Mouse (Mus musculus) heart, adult 2 months (tissue): ENCODE measurements around the gene Olfr720. TPM values are rescaled to one million over a fixed set of nuclear protein-coding genes. Genes with fewer than 3 reads are reported as not detected.

ENCODE experiments used
- DNase-seq, 2 experiments: peaks; one replicate each; pipeline ENCODE4 v3.0.0; 2021
- H3K27ac ChIP-seq: fragments of 200-600 bp; 2 replicates; pipeline ENCODE4 v1.8.1; 2022
- H3K27me3 ChIP-seq: fragments of 200-500 bp; 2 replicates; pipeline ENCODE4 v1.6.1; 2012; ENCODE audit warnings: mild to moderate bottlenecking, low read length, inconsistent platforms, mixed read lengths; ENCODE audit not compliant: control insufficient read depth, insufficient read depth
- H3K36me3 ChIP-seq: fragments of 200-500 bp; 2 replicates; pipeline ENCODE4 v1.6.1; 2012; ENCODE audit warnings: low read length, inconsistent platforms; ENCODE audit not compliant: control insufficient read depth, insufficient read depth
- H3K4me1 ChIP-seq: fragments of 200-500 bp; 2 replicates; pipeline ENCODE4 v1.6.1; 2011; ENCODE audit warnings: low read length; ENCODE audit not compliant: control insufficient read depth, insufficient read depth
- H3K4me3 ChIP-seq: fragments of 200-600 bp; 2 replicates; pipeline ENCODE4 v1.8.1; 2022
- H3K79me2 ChIP-seq: fragments of 200-500 bp; replicated peaks from 2 replicates; pipeline ENCODE4 v1.6.1; 2012; ENCODE audit warnings: mild to moderate bottlenecking, inconsistent platforms, low read length, moderate library complexity, mixed read lengths; ENCODE audit not compliant: control insufficient read depth, insufficient read depth
- H3K9ac ChIP-seq: fragments of 200-500 bp; 2 replicates; pipeline ENCODE4 v1.6.1; 2012; ENCODE audit warnings: low read depth, mild to moderate bottlenecking, control low read depth, inconsistent platforms, low read length, mixed read lengths
- CTCF ChIP-seq: fragments of 200-600 bp; IDR thresholded peaks from 2 replicates; pipeline ENCODE4 v1.8.1; 2022; ENCODE audit warnings: antibody characterized with exemption, mild to moderate bottlenecking, moderate library complexity
- EP300 ChIP-seq: fragments of 200-500 bp; IDR thresholded peaks from 2 replicates; pipeline ENCODE4 v1.6.1; 2011; ENCODE audit warnings: low read depth, low read length, control low read depth; ENCODE audit not compliant: insufficient read depth
- POLR2A ChIP-seq: fragments of 200-500 bp; IDR thresholded peaks from 2 replicates; pipeline ENCODE4 v1.6.1; 2011; ENCODE audit warnings: mild to moderate bottlenecking, low read depth, low read length, control low read depth; ENCODE audit not compliant: insufficient read depth
- WGBS: fragments of 180-500 bp; shearing (Covaris S2); methylation state at CpG from one replicate; pipeline ENCODE4 v1.1.7; 2018; 5-methylcytosine and 5-hydroxymethylcytosine counted together
- intact Hi-C: fragments of 180-260 bp; cut with DNase I; formaldehyde crosslinking; loops from one replicate; pipeline ENCODE4 v1.15.1; 2025
- long read RNA-seq: library from polyadenylated mRNA; stranded (forward); transcript quantifications from one replicate; pipeline ENCODE4 v2.0.0, GENCODE M21; 2021
- polyA plus RNA-seq: library from polyadenylated mRNA; depleted of rRNA; stranded (reverse); fragments of >200 nt; gene quantifications from 2 replicates; pipeline ENCODE4 v1.2.3, GENCODE M21; 2012; rRNA removed
- total RNA-seq, 2 experiments: library from RNA; stranded (reverse); gene quantifications; 2 replicates each; pipeline ENCODE4 v1.2.3; 2021

The Olfr720 gene
- total RNA-seq (not detected), polyA plus RNA-seq (not detected in 2 replicates)
- long read RNA-seq, result 0 reads

DNA sequence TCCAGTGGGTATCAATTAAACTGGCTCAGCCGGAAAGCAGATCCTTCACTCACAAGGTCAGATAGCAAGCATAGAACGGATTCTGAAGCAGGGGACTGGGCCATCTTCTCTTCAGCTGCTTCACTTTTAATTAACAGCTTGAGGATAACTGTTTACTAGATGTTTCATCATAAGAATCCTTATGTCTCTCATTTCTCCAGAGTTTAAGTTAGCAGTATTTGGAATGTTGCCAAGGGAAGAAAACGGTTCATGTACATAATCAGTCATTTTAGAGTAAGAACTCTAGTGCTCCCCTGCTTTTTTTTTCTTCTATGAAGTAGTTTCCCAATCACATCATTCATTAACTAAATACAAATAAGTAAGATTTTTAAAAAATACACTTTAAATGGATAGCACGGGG, at the start of gene Olfr720:
Gene Olfr720 (minus strand): TSS at position 101 of the 400 bp plus-strand sequence.
- no peaks in the 10 kb centered on the region for H3K79me2 ChIP-seq
- 71% methylated on average over 4 of the region's 4 CpGs for WGBS
- H3K9ac ChIP-seq, result no peak within 1 kb of the TSS
- DNase-seq, result no peak
- no peaks in the 10 kb centered on the region for H3K4me1 ChIP-seq
- H3K27ac ChIP-seq, result no peak within 1 kb of the TSS
- intact Hi-C loops, result no loop called here
- H3K4me3 ChIP-seq, result no peak within 1 kb of the TSS
- no peaks in the 10 kb centered on the region for H3K27me3 ChIP-seq
- no peaks in the 10 kb centered on the region for H3K36me3 ChIP-seq
- TF ChIP-seq POLR2A, result no peak
- no peak for TF ChIP-seq CTCF
- TF ChIP-seq EP300, result no peak

Other genes starting within 250 kb of the Olfr720 start
- gene Atxn7, start 225.4 kb downstream of the Olfr720 start, total RNA-seq, result 10 to 100 TPM; 16.1 to 16.2 TPM
- 13.9 and 22.4 TPM in 2 replicates for gene Atxn7, start 225.4 kb downstream of the Olfr720 start, polyA plus RNA-seq
- gene Thoc7, start 225.0 kb downstream of the Olfr720 start, total RNA-seq, result 10 to 100 TPM; 80.1 to 99.4 TPM
- gene Thoc7, start 225.0 kb downstream of the Olfr720 start, polyA plus RNA-seq, result 30.6 and 38.3 TPM in 2 replicates
- 10 to 100 TPM; 73.3 to 84.4 TPM for gene Psmd6, start 65.9 kb downstream of the Olfr720 start, total RNA-seq
- 26.0 and 51.1 TPM in 2 replicates for gene Psmd6, start 65.9 kb downstream of the Olfr720 start, polyA plus RNA-seq
- gene Olfr31, start 136.0 kb upstream of the Olfr720 start, total RNA-seq, result not detected
- gene Olfr31, start 136.0 kb upstream of the Olfr720 start, polyA plus RNA-seq, result not detected in 2 replicates
- gene Il3ra, start 159.4 kb upstream of the Olfr720 start, total RNA-seq, result 1 to 10 TPM; 2.6 to 3.7 TPM
- 9.9 and 18.4 TPM in 2 replicates for gene Il3ra, start 159.4 kb upstream of the Olfr720 start, polyA plus RNA-seq
- not detected for gene Olfr721-ps1, start 214.5 kb upstream of the Olfr720 start, total RNA-seq
- gene Olfr721-ps1, start 214.5 kb upstream of the Olfr720 start, polyA plus RNA-seq, result not detected in 2 replicates